Mouse (Mus musculus): ENCODE measurements at regions not wholly inside any gene's neighbourhood (a gene's known extent, or its start where the extent isn't known, plus 50 kb on each side); places are given as distances from the start of the nearest gene placed in this dataset.

DNA sequence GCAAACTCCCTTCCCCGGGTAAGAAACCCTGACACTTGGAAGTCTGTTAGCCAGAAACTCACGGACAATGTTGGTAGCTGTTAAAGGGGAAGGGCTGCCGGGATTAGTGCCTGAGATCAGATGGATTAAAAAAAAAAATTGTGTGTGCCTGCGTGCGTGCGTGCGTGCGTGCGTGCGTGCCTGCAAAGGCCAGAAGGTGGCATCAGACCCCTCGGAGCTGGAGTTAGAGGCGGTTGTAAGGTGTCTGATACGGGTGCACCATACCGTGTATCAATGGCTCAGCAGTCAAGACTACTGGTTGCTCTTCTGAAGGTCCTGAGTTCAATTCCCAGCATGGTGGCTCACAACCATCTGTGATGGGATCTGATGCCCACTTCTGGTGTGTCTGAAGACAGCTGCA, 59.0 kb upstream of the Ccdc167 start:
- no peak for TF ChIP-seq MYOD1 (IDR thresholded peaks at IDR 0.05; ENCODE audit: control insufficient read depth, insufficient read length, low read depth)
- no peak for TF ChIP-seq FOSL1 (IDR thresholded peaks at IDR 0.05; ENCODE audit: insufficient read depth, low read length, poor library complexity, severe bottlenecking)
- TF ChIP-seq MYOG (IDR thresholded peaks at IDR 0.05; ENCODE audit: control insufficient read depth, extremely low read depth, insufficient read length) = no peak
- no peak for TF ChIP-seq USF1 (IDR thresholded peaks at IDR 0.05; ENCODE audit: low read depth)
- no peak for TF ChIP-seq CTCF (IDR thresholded peaks at IDR 0.05; ENCODE audit: control insufficient read depth, insufficient read depth, insufficient read length)
- Histone ChIP-seq H3ac (ENCODE audit: control insufficient read depth, insufficient read length, low read depth) (no peak overlapping the region), H3K79me2 (ENCODE audit: control insufficient read depth, insufficient read depth) (no peaks in the 10 kb centered on the region), H3K4me3 (ENCODE audit: insufficient read depth, poor library complexity, severe bottlenecking) (no peak overlapping the region), H3K36me3 (ENCODE audit: control insufficient read depth, insufficient read depth) (no peaks in the 10 kb centered on the region), H3K27me3 (ENCODE audit: control insufficient read depth, insufficient read depth, insufficient read length) (peaks cover 36% of the 10 kb centered on the region), H3K79me3 (ENCODE audit: low read depth) (no peaks in the 10 kb centered on the region)

DNA sequence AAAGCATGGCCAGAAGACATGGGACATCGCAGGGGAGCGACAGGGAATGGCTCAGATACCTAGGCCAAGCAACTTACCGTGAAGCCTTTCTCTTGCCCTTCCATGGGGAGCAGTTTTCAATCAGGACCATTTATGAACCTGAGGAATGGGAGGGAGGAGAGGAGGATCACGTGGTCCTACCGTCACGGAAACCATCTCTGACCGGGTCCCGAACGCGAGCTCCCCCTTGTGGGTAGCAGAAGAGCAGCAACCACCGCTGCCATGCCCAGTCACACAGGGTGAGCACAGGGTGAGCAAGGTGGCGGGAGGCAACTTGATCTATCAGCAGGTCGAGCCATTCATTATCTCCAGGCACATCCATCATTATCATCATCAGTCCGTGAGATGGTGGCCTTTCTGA, 56.5 kb upstream of the Ccdc167 start:
- TF ChIP-seq USF1 (IDR thresholded peaks at IDR 0.05; ENCODE audit: low read depth) (peak; percentile 72), CEBPB (IDR thresholded peaks at IDR 0.05; ENCODE audit: low read depth) (no peak), MYOG (IDR thresholded peaks at IDR 0.05; ENCODE audit: control insufficient read depth, extremely low read depth, insufficient read length) (no peak), MAX (IDR thresholded peaks at IDR 0.05) (no peak), MYOD1 (IDR thresholded peaks at IDR 0.05; ENCODE audit: control insufficient read depth, insufficient read length, low read depth) (no peak), FOSL1 (IDR thresholded peaks at IDR 0.05; ENCODE audit: insufficient read depth, low read length, poor library complexity, severe bottlenecking) (no peak), CTCF (IDR thresholded peaks at IDR 0.05; ENCODE audit: control insufficient read depth, insufficient read depth, insufficient read length) (peak; percentile 42)
- Histone ChIP-seq H3K36me3 (ENCODE audit: control insufficient read depth, insufficient read depth) (no peaks in the 10 kb centered on the region), H3K79me3 (ENCODE audit: low read depth) (no peaks in the 10 kb centered on the region), H3ac (ENCODE audit: control insufficient read depth, insufficient read length, low read depth) (no peak overlapping the region), H3K27me3 (ENCODE audit: control insufficient read depth, insufficient read depth, insufficient read length) (peaks cover 25% of the 10 kb centered on the region), H3K79me2 (ENCODE audit: control insufficient read depth, insufficient read depth) (no peaks in the 10 kb centered on the region), H3K4me3 (ENCODE audit: insufficient read depth, poor library complexity, severe bottlenecking) (no peak overlapping the region)

DNA sequence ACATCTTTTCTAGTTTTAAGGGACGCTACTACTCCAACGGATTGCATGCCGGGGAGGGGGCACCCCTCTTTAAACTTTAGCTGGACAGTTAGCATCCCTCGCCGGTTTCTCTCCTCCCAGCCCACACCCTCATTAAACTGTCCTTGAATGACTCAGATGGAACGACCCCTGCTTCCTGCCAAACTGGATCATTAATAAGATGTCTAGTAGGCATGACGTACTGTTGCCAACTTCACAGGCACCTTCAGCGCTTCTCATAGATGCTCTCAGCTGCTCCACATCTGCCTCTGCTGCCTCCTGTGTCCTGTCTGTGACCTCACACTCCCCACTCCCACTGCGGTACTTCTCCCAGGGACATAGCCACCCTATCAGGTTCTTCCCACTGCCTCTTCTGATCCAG, 54.1 kb upstream of the Ccdc167 start:
- peaks cover 17% of the 10 kb centered on the region for H3K27me3 ChIP-seq (ENCODE audit: control insufficient read depth, insufficient read depth, insufficient read length)
- TF ChIP-seq MYOD1 (IDR thresholded peaks at IDR 0.05; ENCODE audit: control insufficient read depth, insufficient read length, low read depth) (no peak), CTCF (IDR thresholded peaks at IDR 0.05; ENCODE audit: control insufficient read depth, insufficient read depth, insufficient read length) (no peak), MAX (IDR thresholded peaks at IDR 0.05) (no peak), FOSL1 (IDR thresholded peaks at IDR 0.05; ENCODE audit: insufficient read depth, low read length, poor library complexity, severe bottlenecking) (no peak)
- H3K79me3 ChIP-seq (ENCODE audit: low read depth) = no peaks in the 10 kb centered on the region
- no peaks in the 10 kb centered on the region for H3K79me2 ChIP-seq (ENCODE audit: control insufficient read depth, insufficient read depth)
- no peaks in the 10 kb centered on the region for H3K36me3 ChIP-seq (ENCODE audit: control insufficient read depth, insufficient read depth)
- H3K4me3 ChIP-seq (ENCODE audit: insufficient read depth, poor library complexity, severe bottlenecking) = no peak overlapping the region
- H3ac ChIP-seq (ENCODE audit: control insufficient read depth, insufficient read length, low read depth) = no peak overlapping the region

DNA sequence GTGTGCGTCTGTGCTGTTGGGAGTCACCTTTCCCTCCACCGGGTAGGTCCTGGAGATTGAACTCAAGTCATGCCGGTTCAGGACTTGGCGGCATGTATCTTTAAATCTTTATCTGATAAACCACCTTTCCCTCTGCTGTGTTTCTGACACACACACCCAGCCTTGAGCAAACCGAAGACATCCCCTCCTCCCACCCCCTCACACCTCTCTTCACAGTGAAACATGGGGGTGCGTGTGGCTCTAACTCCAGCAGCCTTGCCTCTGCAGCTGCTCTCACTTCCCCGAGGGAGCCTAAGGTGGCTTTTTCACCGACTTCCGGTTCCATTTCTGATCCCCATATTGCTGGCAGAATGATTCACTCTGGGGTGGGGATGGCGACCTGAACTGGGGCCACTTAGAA, 52.8 kb upstream of the Ccdc167 start:
- H3K27me3 ChIP-seq (ENCODE audit: control insufficient read depth, insufficient read depth, insufficient read length) = peaks cover 23% of the 10 kb centered on the region

DNA sequence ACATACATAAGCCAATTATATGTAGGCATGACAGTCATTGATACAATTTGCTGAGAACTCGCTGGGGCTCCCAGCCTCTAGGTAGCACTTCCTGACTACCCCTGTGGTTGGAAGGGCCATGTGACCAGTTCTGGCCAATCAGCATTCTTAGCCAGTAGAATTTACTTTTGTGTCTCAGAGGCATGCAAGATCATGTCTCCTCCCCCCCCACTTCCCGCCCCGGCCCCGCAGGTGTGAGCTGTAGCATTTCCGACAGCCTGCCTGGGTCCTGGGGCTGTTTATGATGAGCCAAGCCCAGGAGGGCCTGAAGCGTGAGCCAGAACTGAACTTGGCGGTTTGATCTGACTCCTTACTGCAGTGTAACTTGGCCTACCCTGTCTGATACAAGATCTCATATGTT, 52.3 kb upstream of the Ccdc167 start:
- Histone ChIP-seq H3K36me3 (ENCODE audit: control insufficient read depth, insufficient read depth) (no peaks in the 10 kb centered on the region), H3K79me3 (ENCODE audit: low read depth) (no peaks in the 10 kb centered on the region), H3K27me3 (ENCODE audit: control insufficient read depth, insufficient read depth, insufficient read length) (peaks cover 27% of the 10 kb centered on the region), H3K79me2 (ENCODE audit: control insufficient read depth, insufficient read depth) (no peaks in the 10 kb centered on the region), H3ac (ENCODE audit: control insufficient read depth, insufficient read length, low read depth) (no peak overlapping the region), H3K4me3 (ENCODE audit: insufficient read depth, poor library complexity, severe bottlenecking) (no peak overlapping the region)
- TF ChIP-seq MAX (IDR thresholded peaks at IDR 0.05) = no peak
- peak; percentile 77 for TF ChIP-seq USF1 (IDR thresholded peaks at IDR 0.05; ENCODE audit: low read depth)
- TF ChIP-seq CEBPB (IDR thresholded peaks at IDR 0.05; ENCODE audit: low read depth) = no peak
- TF ChIP-seq MYOD1 (IDR thresholded peaks at IDR 0.05; ENCODE audit: control insufficient read depth, insufficient read length, low read depth) = no peak
- no peak for TF ChIP-seq FOSL1 (IDR thresholded peaks at IDR 0.05; ENCODE audit: insufficient read depth, low read length, poor library complexity, severe bottlenecking)

More for the DNA sequence above, 52.8 kb upstream of the Ccdc167 start:
- Histone ChIP-seq H3K4me3 (ENCODE audit: insufficient read depth, poor library complexity, severe bottlenecking) (no peak overlapping the region), H3K79me3 (ENCODE audit: low read depth) (no peaks in the 10 kb centered on the region), H3K36me3 (ENCODE audit: control insufficient read depth, insufficient read depth) (no peaks in the 10 kb centered on the region), H3ac (ENCODE audit: control insufficient read depth, insufficient read length, low read depth) (no peak overlapping the region), H3K79me2 (ENCODE audit: control insufficient read depth, insufficient read depth) (no peaks in the 10 kb centered on the region)
- TF ChIP-seq MYOG (IDR thresholded peaks at IDR 0.05; ENCODE audit: control insufficient read depth, extremely low read depth, insufficient read length) = no peak
- TF ChIP-seq CEBPB (IDR thresholded peaks at IDR 0.05; ENCODE audit: low read depth) = no peak
- no peak for TF ChIP-seq MAX (IDR thresholded peaks at IDR 0.05)
- TF ChIP-seq FOSL1 (IDR thresholded peaks at IDR 0.05; ENCODE audit: insufficient read depth, low read length, poor library complexity, severe bottlenecking) = no peak
- no peak for TF ChIP-seq MYOD1 (IDR thresholded peaks at IDR 0.05; ENCODE audit: control insufficient read depth, insufficient read length, low read depth)
- no peak for TF ChIP-seq USF1 (IDR thresholded peaks at IDR 0.05; ENCODE audit: low read depth)
- no peak for TF ChIP-seq CTCF (IDR thresholded peaks at IDR 0.05; ENCODE audit: control insufficient read depth, insufficient read depth, insufficient read length)

DNA sequence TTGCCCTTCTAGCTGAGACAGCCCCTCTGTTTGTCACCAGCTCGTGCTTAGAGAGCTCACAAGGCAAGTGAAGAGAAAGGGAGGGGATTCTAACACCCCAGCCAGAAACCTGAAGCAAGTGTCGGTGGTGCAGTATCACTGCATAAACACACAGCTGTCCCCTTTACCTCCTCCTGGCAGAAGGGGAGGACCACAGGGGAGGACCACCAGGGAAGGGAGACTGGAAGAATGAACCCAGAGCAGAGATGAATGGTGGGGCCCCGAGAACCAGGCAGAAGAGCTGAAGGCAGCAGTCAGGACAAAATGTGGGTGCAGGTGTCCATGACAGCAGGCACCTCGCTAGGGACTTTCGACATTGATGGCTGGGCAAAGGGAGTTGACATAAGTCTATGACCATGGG, 51.8 kb upstream of the Ccdc167 start:
- TF ChIP-seq USF1 (IDR thresholded peaks at IDR 0.05; ENCODE audit: low read depth) (no peak), CTCF (IDR thresholded peaks at IDR 0.05; ENCODE audit: control insufficient read depth, insufficient read depth, insufficient read length) (no peak), MYOG (IDR thresholded peaks at IDR 0.05; ENCODE audit: control insufficient read depth, extremely low read depth, insufficient read length) (no peak), MAX (IDR thresholded peaks at IDR 0.05) (no peak), CEBPB (IDR thresholded peaks at IDR 0.05; ENCODE audit: low read depth) (no peak), MYOD1 (IDR thresholded peaks at IDR 0.05; ENCODE audit: control insufficient read depth, insufficient read length, low read depth) (no peak), FOSL1 (IDR thresholded peaks at IDR 0.05; ENCODE audit: insufficient read depth, low read length, poor library complexity, severe bottlenecking) (no peak)
- Histone ChIP-seq H3K27me3 (ENCODE audit: control insufficient read depth, insufficient read depth, insufficient read length) (peaks cover 27% of the 10 kb centered on the region), H3K79me3 (ENCODE audit: low read depth) (no peaks in the 10 kb centered on the region), H3K36me3 (ENCODE audit: control insufficient read depth, insufficient read depth) (no peaks in the 10 kb centered on the region), H3K4me3 (ENCODE audit: insufficient read depth, poor library complexity, severe bottlenecking) (no peak overlapping the region), H3ac (ENCODE audit: control insufficient read depth, insufficient read length, low read depth) (no peak overlapping the region), H3K79me2 (ENCODE audit: control insufficient read depth, insufficient read depth) (no peaks in the 10 kb centered on the region)
